Mouse (Mus musculus) olfactory bulb, adult 2 months (tissue): ENCODE results near the gene Cgnl1.

Experiments used
- CTCF ChIP-seq: fragments of 200-500 bp; IDR thresholded peaks from 2 replicates; pipeline ENCODE4 v1.5.1; 2012; ENCODE audit warnings: low read depth, mild to moderate bottlenecking, low read length, moderate library complexity; ENCODE audit not compliant: insufficient read depth
- POLR2A ChIP-seq: fragments of 200-500 bp; IDR thresholded peaks from 2 replicates; pipeline ENCODE4 v1.6.1; 2012; ENCODE audit warnings: mild to moderate bottlenecking, low read depth, low read length, moderate library complexity; ENCODE audit not compliant: insufficient read depth

DNA sequence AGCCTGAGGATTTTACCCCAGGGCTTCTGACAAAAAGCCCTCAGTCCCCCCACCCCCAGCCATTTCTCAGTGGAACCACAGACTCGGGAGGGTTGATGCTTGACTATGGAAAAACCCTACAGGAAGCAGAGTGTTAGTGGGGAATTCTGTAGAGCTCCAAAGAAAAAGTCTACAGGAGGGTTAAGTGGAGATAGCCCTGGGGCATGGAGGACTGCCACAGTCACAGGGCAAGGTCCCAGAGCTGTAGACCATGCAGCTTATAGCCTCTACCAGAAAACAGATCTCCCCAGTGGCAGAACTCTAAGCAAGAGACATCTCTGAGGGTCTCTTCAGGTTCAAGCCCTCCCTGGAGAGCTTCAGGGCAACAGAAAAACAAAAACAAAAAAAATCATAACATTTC is 135.8 kb downstream of the Cgnl1 start:
- no peak for TF ChIP-seq CTCF
- no peak for TF ChIP-seq POLR2A
